Mouse (Mus musculus) small intestine, adult 2 months (tissue): ENCODE results near the gene Hira.

Experiments used
- CTCF ChIP-seq: fragments of 200-500 bp; IDR thresholded peaks from 2 replicates; pipeline ENCODE4 v1.5.1; 2012; ENCODE audit warnings: low read depth, mild to moderate bottlenecking, control low read depth, inconsistent platforms, low read length, moderate library complexity, mixed read lengths; ENCODE audit not compliant: insufficient replicate concordance, insufficient read length; ENCODE audit errors: extremely low read depth
- POLR2A ChIP-seq: fragments of 200-500 bp; IDR thresholded peaks from 2 replicates; pipeline ENCODE4 v1.6.1; 2012; ENCODE audit warnings: low read depth, mild to moderate bottlenecking, control low read depth, inconsistent platforms, low read length, moderate library complexity

DNA sequence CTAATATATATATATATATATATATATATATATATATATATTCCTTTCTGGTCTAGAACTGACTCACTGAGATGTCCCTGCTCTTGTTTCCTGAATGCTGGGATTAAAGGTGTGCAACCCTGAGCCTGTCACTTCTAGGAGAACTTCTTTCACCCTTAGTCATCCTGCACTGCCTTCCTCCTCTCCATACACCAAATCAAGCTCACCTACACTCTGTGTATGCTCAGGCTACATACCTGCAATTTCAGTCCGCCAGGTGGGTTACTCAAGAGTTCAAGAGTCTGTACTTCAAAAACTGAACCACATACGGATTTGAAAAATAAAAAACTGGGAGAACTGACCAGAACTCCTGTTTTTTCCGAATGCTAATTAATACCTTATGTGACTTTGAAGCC lies 40.8 kb upstream of the Hira start:
- TF ChIP-seq CTCF (no peak), POLR2A (no peak)
